Mouse (Mus musculus) lung, embryonic 16.5 days (tissue): ENCODE measurements around the gene Ston1. TPM values are rescaled to one million over a fixed set of nuclear protein-coding genes. Genes with fewer than 3 reads are reported as not detected.

ENCODE experiments used
- ATAC-seq: fragments of 200-750 bp; cut with Nextera tagmentation; 2 replicates; pipeline ENCODE4 v1.8.0; 2017; ENCODE audit warnings: low read depth, mild to moderate bottlenecking, moderate library complexity
- H3K27ac ChIP-seq: fragments of 300-500 bp; sonication (generic); 2 replicates; pipeline ENCODE4 v1.5.1; 2014; ENCODE audit warnings: mild to moderate bottlenecking, control low read depth, low read length
- H3K27me3 ChIP-seq: fragments of 300-500 bp; sonication (generic); 2 replicates; pipeline ENCODE4 v1.6.1; 2014; ENCODE audit warnings: low read depth, low read length, mixed read lengths; ENCODE audit not compliant: control insufficient read depth, insufficient read depth
- H3K36me3 ChIP-seq: fragments of 300-500 bp; sonication (generic); 2 replicates; pipeline ENCODE4 v1.6.1; 2014; ENCODE audit warnings: low read length; ENCODE audit not compliant: control insufficient read depth, insufficient read depth
- H3K4me1 ChIP-seq: fragments of 300-500 bp; sonication (generic); replicated peaks from 2 replicates; pipeline ENCODE4 v1.6.1; 2014; ENCODE audit warnings: low read length, mixed read lengths; ENCODE audit not compliant: control insufficient read depth, insufficient read depth
- H3K4me2 ChIP-seq: fragments of 300-500 bp; sonication (generic); 2 replicates; pipeline ENCODE4 v1.6.1; 2014; ENCODE audit warnings: low read depth, low read length, control low read depth
- H3K4me3 ChIP-seq: fragments of 300-500 bp; sonication (generic); 2 replicates; pipeline ENCODE4 v1.5.1; 2014; ENCODE audit warnings: mild to moderate bottlenecking, low read length, control low read depth
- H3K9ac ChIP-seq: fragments of 300-500 bp; sonication (generic); 2 replicates; pipeline ENCODE4 v1.6.1; 2014; ENCODE audit warnings: low read length, control low read depth
- H3K9me3 ChIP-seq: fragments of 300-500 bp; sonication (generic); 2 replicates; pipeline ENCODE4 v1.6.1; 2016; ENCODE audit warnings: low read length; ENCODE audit not compliant: control insufficient read depth
- WGBS: fragments of 180-500 bp; shearing (Covaris S2); extraction: QIAGEN DNeasy Blood & Tissue Kit; methylation state at CpG from one replicate; pipeline ENCODE4 v1.1.7; 2014; 5-methylcytosine and 5-hydroxymethylcytosine counted together
- polyA plus RNA-seq: library from polyadenylated mRNA; unstranded; fragments of >200 nt; fragmentation: Nextera tagmentation; extraction: Ambion mirVana; gene quantifications from 2 replicates; pipeline ENCODE4 v1.2.1, GENCODE M21; 2015

Gene Ston1
- polyA plus RNA-seq, 1 experiment from 2014 or later: 7.0 TPM

DNA sequence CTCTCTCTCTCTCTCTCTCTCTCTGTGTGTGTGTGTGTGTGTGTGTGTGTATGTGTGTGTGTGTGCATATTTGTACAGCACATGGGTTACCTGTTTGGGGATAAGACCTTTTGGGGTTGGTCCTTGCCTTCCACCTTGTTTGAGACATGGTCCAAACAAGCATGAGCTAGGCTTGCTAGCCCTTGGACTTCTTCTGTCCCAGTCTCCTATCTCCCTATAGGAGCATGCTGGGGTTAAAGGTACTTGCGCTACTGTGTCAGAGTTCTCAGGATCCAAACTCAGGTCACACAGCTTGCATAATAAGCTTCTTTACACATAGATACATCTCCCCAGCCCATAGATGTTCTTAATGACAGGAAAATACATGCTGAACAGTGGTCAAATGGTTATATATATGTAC, 17.2 kb downstream of the Ston1 start:
- no peak overlapping the region for H3K4me2 ChIP-seq
- peaks cover 21% of the 10 kb centered on the region for H3K4me1 ChIP-seq
- H3K9me3 ChIP-seq: no peaks in the 10 kb centered on the region
- ATAC-seq: no peak
- H3K4me3 ChIP-seq: no peak overlapping the region
- H3K27ac ChIP-seq: peak overlapping the region; percentile 79; the same call in 1 of the 2 replicates
- H3K36me3 ChIP-seq: 0 out of 2 replicates have a peak, but pooled peaks cover under 1% of the 10 kb centered on the region
- H3K27me3 ChIP-seq: no peaks in the 10 kb centered on the region
- no peak overlapping the region for H3K9ac ChIP-seq
- 90% methylated on average over 1 of the region's 1 CpGs for WGBS

DNA sequence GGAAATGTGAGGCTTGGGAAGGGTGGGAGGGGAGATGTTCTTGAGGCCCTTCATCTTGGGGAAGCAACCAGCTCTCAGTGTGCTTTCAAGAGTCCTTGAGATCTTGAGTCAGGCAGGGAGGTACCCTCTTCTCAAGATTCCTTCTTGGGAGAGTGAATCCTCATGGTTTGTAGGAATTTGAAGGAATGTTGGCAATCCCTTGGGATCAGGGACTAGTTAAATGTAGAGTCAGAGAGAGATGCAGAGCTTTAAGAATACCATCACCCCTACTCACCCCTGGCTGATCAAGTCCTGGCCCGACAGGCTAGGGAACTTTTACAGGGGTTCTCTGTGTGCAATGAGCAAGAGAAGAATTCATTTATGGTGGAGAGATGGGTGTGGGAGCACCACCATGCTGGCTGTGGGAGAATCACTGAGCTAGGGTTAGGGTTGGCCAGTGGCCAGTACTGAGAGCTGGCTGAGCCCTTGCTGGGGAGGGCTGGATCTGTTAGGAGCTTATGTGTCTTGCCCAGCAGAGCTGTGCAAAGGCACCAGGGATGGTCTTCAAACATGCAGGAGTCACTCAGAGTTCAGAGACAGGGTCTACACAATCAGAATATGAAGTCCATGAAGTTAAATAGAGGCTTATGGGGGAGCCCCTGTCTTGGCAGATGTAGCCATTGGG, 18.1 kb downstream of the Ston1 start:
- Histone ChIP-seq H3K4me1 (peaks cover 21% of the 10 kb centered on the region), H3K4me2 (no peak overlapping the region), H3K9me3 (no peaks in the 10 kb centered on the region), H3K9ac (no peak overlapping the region), H3K36me3 (no peaks in the 10 kb centered on the region), H3K4me3 (no peak overlapping the region), H3K27me3 (no peaks in the 10 kb centered on the region), H3K27ac (no peak overlapping the region)
- WGBS: 73% methylated on average over 1 of the region's 1 CpGs
- no peak for ATAC-seq

DNA sequence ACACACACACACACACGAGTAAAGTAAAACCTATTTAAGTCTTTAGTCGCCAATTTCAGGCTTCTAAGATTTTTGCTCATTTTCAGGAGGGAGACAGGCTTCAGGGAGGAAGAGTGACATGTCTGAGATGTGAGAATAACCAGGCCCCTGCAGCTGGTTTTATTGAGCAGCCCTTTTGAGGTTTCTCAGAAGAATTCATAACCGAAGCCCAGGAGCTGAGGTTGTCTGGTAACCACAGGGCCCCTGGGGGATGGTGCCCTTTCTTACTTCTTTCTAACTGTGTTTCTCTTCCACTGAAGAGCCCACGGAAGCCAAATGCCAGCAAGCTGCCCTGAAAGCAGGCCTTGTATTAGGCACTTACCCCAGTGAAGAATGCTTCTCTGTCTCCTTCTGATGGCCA, 23.5 kb downstream of the Ston1 start:
- Histone ChIP-seq H3K27ac (no peak overlapping the region), H3K9me3 (no peaks in the 10 kb centered on the region), H3K27me3 (no peaks in the 10 kb centered on the region), H3K4me2 (no peak overlapping the region), H3K36me3 (0 out of 2 replicates have a peak, but pooled peaks cover 3% of the 10 kb centered on the region), H3K4me1 (peaks cover 11% of the 10 kb centered on the region), H3K4me3 (no peak overlapping the region), H3K9ac (no peak overlapping the region)
- ATAC-seq: no peak
- 83% methylated on average over 4 of the region's 4 CpGs for whole genome bisulfite sequencing

DNA sequence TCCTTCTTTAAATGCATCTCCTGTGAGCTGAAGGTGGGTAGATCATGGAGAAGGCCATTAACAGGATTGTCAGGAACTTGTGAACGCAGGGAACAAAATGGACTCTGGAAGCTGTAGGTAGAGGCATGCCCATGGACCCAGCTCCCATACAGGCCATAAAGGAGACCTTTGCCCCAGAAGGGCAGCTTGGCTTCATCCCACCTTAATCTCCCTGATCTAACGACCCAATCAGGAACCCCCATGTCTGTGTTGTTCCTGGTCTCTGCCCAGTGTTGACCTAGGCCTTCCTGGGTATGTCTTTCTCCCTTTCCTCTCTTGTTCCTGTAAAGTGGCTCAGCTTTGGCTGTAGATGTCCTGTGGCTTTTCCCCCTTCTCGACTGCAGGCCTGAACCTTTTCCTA, 23.9 kb downstream of the Ston1 start:
- no peaks in the 10 kb centered on the region for H3K27me3 ChIP-seq
- ATAC-seq: no peak
- H3K4me3 ChIP-seq: no peak overlapping the region
- no peak overlapping the region for H3K27ac ChIP-seq
- H3K36me3 ChIP-seq: 0 out of 2 replicates have a peak, but pooled peaks cover 3% of the 10 kb centered on the region
- H3K4me2 ChIP-seq: no peak overlapping the region
- H3K4me1 ChIP-seq: peaks cover 16% of the 10 kb centered on the region
- H3K9me3 ChIP-seq: no peaks in the 10 kb centered on the region
- whole genome bisulfite sequencing: 80% methylated on average over 3 of the region's 3 CpGs
- H3K9ac ChIP-seq: no peak overlapping the region

DNA sequence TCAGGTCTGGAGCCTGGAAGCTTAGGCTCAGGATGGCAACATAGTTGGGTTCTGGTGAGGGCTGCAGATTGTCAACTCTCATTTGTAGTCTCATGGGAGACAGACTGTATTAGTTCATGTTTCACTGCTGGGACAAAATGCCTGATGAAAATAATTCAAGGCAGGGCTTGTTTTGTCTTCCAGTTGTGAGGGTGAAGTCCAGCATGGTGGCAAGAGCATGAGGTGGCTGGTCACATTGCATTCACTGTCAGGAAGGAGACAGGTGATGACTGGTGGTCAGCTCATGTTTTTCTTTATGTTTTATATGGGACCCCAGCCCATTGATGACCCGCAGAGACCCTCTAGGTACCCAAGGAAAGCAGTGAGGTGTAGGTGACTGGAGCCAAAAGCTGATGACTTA, 25.2 kb downstream of the Ston1 start:
- no peak overlapping the region for H3K4me2 ChIP-seq
- H3K27me3 ChIP-seq: no peaks in the 10 kb centered on the region
- peaks cover 29% of the 10 kb centered on the region for H3K4me1 ChIP-seq
- no peak overlapping the region for H3K4me3 ChIP-seq
- no peak overlapping the region for H3K27ac ChIP-seq
- no peaks in the 10 kb centered on the region for H3K9me3 ChIP-seq
- no peak for ATAC-seq
- H3K9ac ChIP-seq: no peak overlapping the region
- 81% methylated on average over 1 of the region's 1 CpGs for WGBS
- H3K36me3 ChIP-seq: 0 out of 2 replicates have a peak, but pooled peaks cover 3% of the 10 kb centered on the region

DNA sequence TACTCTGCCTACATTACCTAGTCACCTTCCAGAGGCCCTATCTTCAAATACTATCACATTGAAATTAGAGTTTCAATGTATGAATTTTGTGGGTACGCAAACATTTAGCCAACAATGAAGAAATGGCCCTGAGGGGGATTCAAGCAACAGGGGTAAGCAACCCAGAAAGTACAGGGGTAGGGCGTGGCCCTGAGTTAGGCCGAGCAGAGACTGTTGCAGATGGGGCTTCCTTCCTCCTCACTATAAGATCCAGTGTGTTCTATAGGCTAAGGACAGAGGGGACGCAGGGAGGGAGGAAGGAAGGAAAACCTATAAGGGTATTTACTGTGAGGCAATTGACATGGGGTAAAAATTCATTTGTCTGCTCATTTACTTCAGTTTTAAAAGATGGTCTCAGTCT, 26.9 kb downstream of the Ston1 start:
- ATAC-seq: no peak
- WGBS: 82% methylated on average over 4 of the region's 4 CpGs
- H3K4me1 ChIP-seq: peaks cover 46% of the 10 kb centered on the region

DNA sequence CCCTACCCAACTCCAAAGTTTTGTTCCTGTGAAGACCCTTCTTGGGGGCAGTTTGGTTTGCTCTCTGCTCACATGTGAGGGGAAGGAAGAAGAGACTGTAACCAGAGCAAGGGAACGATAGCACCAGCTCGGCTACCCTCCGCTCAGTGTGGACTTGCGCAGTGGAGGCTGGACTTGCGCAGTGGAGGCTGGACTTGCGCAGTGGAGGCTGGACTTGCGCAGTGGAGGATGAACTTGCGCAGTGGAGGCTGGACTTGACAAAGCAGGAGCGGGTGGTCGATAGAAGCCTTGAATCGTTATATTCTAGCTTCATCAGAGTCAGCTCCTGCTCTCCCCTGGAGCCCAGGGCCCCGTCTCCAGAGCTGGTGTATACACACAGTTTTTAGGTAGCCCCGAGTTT, 27.9 kb downstream of the Ston1 start:
- Histone ChIP-seq H3K4me1 (peaks cover 55% of the 10 kb centered on the region), H3K4me3 (no peak overlapping the region), H3K27me3 (no peaks in the 10 kb centered on the region), H3K36me3 (0 out of 2 replicates have a peak, but pooled peaks cover 3% of the 10 kb centered on the region), H3K4me2 (no peak overlapping the region), H3K9ac (no peak overlapping the region; the same call in 1 of the 2 replicates), H3K9me3 (no peaks in the 10 kb centered on the region), H3K27ac (peak overlapping the region; percentile 98)
- ATAC-seq: no peak
- WGBS: 80% methylated on average over 13 of the region's 13 CpGs

More for the DNA sequence above, 26.9 kb downstream of the Ston1 start:
- 0 out of 2 replicates have a peak, but pooled peaks cover 3% of the 10 kb centered on the region for H3K36me3 ChIP-seq
- no peak overlapping the region for H3K9ac ChIP-seq
- H3K9me3 ChIP-seq: no peaks in the 10 kb centered on the region
- no peak overlapping the region for H3K4me2 ChIP-seq
- H3K27me3 ChIP-seq: no peaks in the 10 kb centered on the region
- no peak overlapping the region for H3K27ac ChIP-seq
- H3K4me3 ChIP-seq: no peak overlapping the region

DNA sequence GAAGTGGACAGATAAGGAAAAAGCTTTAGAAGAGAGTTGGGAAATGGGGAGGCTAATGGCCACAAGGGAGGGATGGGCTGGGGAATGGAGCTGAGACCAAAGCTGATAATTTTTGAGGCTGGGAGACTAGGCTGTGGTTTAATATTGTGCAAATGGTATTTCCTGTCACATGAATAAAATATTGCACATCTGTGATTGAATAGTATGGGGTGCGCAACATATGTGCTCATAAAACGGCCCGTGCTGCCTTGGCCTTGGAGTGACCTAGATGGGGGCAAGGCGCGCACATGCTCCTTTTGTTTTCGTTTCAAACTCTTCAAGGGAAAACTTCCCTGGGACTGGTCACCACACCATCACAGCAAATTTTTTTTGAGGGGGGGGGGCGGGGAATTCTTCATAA, 28.4 kb downstream of the Ston1 start:
- peak overlapping the region; percentile 54 for H3K9ac ChIP-seq
- peaks cover 61% of the 10 kb centered on the region for H3K4me1 ChIP-seq
- H3K9me3 ChIP-seq: no peaks in the 10 kb centered on the region
- H3K4me3 ChIP-seq: peak overlapping the region; percentile 38
- 0 out of 2 replicates have a peak, but pooled peaks cover 3% of the 10 kb centered on the region for H3K36me3 ChIP-seq
- peak overlapping the region; percentile 57 for H3K4me2 ChIP-seq
- no peaks in the 10 kb centered on the region for H3K27me3 ChIP-seq
- peak overlapping the region; percentile 98 for H3K27ac ChIP-seq
- whole genome bisulfite sequencing: 26% methylated on average over 7 of the region's 7 CpGs
- ATAC-seq: peak; percentile 23; the same call in 1 of the 2 replicates

DNA sequence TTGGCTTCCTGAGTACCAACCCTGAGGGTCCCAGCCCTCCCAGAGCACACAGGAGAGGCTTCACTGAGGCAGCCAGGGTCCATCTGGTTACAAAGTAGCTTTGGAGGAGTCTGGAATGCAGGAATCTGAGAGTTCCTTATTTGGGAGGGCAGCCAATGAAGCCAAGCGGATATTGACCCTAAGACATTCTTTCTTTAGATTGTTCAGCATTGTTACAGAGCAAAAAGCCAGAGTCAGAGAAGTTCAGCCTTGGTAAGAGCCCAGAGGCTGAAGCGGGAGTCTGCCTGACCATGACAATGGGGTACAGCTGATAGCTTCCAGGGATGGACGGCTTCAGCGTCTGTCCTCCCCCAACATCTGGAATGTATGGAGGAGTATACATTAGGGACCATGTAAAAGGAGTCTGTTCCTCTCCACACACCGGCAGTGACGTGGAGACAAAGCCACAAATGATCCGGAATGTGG, 28.9 kb downstream of the Ston1 start:
- no peaks in the 10 kb centered on the region for H3K27me3 ChIP-seq
- WGBS: 20% methylated on average over 7 of the region's 7 CpGs
- H3K4me3 ChIP-seq: peak overlapping the region; percentile 38
- H3K9me3 ChIP-seq: no peaks in the 10 kb centered on the region
- H3K27ac ChIP-seq: peak overlapping the region; percentile 98
- H3K36me3 ChIP-seq: 0 out of 2 replicates have a peak, but pooled peaks cover 3% of the 10 kb centered on the region
- H3K9ac ChIP-seq: peak overlapping the region; percentile 54
- ATAC-seq: peak; percentile 62
- peaks cover 66% of the 10 kb centered on the region for H3K4me1 ChIP-seq
- H3K4me2 ChIP-seq: peak overlapping the region; percentile 57
